Mouse (Mus musculus) induced T-regulatory cell, adult 2 months (primary cell): ENCODE results near the gene Stac.

Experiments used
- DNase-seq: peaks from one replicate; pipeline ENCODE4 v3.0.0-alpha.2; 2012; ENCODE audit warnings: low read depth

Stac gene

DNA sequence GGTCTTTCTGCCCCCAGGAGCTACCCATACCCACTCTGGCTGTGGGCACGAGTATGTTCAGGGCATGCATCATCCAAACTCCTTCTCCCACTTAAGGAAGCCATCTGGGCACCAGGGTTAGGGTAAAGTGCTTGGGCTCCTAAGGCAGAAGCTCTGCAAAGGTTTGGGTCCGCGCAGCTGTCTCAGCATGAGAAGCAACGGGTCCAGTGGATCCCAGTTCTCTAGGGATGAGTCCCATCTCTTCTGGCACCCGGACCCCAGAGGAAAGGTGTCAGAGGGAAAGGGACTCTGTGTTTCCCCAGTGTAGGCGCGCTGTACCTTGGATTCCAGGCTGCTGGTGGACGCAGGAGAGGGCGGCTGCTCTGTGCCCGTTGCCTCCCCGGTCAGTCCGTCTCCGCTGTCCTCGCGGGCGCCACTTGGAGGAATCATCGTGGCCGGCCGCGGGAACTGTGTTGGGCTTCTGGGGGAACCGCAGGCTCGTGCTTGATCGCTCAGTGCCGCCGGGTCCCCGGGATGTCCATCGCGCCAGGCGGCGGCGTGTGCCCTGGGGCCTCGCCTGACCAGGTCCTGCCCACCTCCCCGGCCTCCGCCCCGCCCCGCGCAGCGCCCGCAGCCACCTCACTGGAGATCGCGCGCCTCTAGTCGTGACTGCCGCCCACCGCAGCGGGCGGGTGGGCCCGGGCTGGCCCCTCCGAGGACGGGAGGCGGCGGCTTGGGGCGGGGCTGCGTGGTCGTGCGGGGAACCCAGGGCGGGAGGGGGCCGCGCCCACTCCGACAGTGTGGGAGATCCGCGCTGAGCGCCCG, at the start of gene Stac:
Gene Stac (minus strand): TSS at position 669 of the 804 bp plus-strand sequence.
- DNase-seq, result no peak

DNA sequence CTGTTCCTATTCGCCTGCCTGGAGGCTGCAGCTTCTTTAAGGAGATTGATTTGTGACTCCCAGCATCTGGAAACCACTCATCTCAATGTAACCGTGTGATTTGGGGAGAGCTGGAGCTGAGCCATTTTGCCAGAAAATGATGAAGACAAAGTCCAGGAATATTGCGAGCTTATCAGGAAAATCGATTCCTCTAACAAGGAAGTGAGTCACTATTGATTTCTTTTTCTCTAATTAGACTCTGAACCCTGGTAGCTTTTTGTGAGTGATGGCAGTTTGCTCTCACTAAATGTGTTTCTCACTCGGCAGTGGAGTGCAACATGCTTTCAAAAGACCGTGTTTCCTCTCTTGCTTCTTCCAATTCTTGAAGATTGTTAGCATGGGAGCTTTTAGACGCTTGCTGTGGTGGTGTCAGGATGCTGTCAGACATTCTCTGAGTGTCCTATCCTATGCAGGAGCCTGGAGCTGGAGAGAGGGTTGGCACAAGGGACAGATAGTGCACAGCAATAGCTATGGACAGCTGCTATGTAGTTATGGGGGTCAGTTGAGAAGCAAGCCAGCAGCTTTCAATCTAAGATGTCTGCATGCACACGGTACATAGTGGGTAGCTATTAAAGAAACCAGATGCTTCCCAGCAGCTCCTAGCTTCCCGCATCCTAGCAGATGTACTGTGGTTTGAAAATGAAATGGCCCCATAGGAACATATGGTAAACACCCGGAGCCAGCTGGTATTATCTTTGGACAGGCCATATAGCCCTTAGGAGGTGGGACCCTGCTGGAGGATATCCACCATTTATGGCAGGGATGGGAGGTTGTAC, 49.5 kb upstream of the Stac start:
- DNase-seq, result no peak

DNA sequence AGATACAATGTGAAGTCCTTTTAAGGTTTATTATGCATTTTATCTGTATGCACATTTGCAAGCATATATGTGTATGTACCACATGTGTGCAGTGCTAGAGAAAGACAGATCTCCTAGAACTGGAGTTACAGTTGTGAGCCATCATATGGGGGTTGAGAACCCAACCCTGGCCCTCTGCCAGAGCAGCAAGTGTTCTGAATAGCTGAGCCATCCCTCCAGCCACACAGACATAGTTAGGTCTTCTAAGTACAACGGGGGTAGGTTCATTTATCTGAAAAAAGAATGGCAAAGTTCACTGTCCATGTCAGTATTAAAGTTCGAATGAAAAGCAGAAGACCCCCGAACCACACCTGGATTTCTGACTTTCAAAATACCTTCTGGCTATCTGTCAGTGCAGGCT, 48.9 kb upstream of the Stac start:
- DNase-seq, result no peak

DNA sequence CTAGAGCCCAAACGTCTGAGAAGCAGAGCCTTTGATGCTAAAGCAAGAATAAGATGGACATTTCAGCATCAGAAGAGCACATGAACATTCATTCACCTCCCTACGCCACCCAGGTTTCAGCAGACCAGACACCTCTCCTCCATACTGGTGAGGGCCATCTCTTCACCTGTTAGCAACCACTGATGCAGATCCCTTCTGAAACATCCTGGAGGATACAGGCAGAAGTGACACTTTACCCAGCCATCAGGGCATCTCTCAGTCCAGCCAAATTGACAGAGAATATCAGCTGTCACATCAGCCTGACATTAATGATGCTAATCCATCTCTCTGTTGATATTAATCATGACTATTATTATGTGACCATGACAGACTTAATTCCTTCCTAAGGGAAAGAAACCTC, 47.6 kb upstream of the Stac start:
- no peak for DNase-seq

DNA sequence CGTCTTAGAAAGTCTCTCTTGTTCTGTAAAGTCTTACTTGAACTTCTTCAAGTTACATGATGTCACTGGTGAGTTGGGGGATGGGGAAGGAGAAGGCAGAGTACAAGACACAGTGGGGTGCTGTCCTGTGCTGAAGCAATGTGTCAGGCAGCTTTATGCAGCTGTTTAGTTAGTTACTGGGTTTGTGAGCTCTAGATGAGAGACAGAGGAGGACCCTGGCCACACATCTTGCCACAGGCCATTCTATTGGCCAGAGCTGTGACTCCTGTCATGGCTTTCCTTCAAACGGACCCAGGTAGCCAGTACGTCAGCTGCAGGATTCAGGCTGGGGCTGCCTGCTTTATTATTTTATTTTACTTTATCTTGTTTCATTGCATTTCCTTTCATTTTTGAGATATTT, 45.8 kb upstream of the Stac start:
- no peak for DNase-seq

DNA sequence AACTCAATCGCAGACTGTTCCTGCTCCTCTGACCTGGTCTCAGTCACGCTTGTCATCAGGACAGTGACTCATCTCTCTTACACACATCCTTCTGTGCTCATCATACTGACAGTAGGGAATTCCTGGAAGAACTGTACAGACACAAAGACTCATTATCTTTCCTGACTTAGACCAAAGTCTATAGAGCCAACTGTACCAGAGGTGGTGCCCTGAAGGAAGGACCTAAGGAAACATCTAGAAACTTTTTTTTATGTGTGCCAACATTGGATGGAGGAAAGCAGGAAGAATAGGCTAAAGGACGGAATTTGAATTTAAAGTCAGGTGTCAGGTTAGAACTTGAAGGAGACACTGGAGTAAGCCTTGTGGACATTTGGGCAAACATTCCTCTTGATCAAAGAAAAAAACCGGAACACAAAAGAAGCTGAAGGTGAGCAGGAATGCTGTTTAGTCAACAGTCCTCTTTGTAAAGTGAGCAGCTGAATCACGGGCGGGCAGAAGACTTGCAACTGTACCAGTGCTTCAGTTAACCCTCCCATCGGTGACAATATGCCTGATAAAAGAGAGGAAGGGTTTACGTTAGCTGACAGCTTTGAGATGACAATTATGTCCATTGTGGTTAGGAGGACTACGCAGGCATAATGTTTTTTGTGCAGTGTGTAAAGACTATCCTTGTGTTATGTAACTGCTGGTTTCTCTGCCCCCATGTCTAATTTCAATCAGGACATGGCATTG, 42.0 kb upstream of the Stac start:
- no peak for DNase-seq

DNA sequence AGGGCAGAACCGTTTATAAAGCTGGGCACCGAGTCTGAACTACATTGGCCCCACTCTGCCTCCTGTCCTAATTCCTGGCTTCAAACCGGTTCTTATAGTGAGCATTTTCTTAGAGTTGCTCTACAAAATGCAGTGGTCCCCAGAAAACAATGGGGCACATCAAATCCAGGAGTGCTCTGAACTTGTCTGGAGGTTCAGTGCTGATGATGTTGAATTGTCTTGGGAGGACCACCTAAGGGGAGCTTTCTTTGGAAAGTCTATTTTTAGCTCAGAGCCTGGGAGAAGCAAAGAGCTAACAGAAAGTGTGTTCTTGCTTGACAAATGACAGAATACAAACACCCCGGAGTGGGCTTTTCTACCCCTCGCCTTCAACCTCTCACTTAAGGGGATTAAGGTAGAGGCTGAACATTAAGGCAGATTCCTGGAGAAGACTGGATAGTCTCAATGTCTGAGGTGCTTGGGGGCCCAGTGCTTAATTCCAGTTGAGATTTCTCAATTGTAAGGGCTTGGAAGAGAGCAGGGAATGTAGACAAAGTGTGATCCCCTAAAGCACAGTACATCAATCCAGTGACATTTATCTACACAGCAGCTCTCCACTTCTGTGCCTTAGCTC, 34.9 kb upstream of the Stac start:
- no peak for DNase-seq

DNA sequence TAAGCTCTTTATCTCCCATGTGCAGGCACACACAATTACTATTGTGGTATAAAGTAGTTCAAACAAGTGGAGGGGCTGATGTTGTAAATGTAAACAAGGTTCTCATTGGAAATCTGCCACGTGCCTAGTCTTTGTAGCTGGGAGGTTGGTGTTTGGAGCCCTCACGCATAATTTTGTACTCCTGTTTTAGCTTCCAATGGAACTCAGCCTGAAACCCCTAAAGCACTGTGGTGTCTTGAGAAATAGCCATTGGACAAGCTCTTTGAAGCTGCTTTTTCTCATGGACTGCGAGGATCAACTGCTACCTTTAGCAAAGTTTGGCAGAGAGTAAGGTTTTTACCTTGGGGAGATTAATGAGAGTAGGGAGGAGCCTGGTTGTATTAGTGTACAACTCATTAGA, 24.3 kb upstream of the Stac start:
- no peak for DNase-seq

DNA sequence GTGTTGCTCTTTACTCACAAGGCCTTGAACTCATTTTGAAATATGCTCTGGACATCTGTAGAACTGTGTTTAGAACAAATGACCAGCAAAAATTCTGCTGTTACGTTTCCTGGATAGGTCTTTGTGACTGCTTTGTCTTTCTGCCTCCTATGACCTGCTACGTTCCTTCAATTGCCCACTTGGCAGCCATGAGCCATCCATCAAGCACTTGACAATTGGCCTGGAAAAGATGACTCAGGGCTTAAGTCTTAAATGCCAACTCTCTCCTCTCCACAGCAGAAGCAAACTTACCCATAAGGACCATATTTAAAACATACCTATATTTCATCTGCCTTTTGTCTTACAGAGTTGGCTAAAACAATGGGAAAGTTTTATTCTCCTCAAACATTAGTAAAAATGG, 10.0 kb upstream of the Stac start:
- DNase-seq, result no peak

DNA sequence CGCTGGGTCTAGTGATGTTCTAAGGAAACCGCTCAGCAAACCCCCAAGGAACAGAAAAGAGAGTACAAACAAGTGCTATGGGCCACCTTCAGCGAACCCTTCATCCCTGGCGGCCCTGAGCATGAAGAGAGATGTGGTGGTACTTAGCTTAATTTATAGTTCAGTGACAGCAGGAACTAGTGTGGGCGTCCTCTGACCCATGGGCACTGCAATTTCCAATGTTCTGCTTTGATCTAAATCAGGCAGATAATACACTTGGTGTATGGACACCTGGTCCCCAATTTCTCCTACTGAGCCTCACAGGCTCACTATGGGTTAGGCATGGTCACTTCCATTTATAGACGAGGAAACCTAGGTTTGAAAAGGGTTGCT, 322 bp upstream of the Stac start:
- DNase-seq, result no peak

DNA sequence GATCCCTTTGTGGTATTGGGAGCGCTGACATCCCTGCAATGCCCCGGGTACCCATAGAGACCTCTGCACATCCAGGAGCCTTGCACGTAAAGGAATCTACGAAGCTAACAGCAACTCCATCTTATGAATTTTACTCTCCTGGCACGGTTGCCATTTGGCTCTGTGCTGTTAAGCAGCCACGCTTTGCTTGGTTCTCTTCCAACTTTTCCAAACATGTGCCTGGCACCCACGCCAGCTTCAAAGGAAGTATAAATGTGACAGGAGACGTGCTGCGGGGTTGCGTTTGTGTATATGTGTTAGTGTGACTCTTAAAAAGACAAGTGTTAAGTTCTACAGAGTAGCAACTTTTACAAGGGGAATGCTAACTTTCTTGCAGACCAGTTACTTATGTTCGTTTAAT, 1.0 kb downstream of the Stac start:
- no peak for DNase-seq

DNA sequence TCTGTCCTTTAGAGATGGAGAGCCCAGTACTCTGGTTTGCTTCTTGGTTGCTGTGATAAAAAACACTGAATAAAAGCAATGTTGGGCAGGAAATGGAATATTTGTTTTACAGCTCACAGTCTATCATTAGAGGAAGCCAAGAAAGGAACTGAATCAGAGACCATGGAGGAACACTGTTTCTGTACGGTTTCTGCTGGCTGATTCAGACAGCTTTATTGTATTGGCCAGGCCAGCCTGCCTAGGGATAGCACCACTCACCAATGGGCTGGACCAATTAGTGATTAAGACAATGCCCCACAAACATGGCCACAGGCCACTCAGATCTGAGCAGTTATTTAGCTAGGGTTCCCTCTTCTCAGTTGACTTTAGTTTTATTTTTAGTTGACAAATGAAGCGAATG, 6.0 kb downstream of the Stac start:
- no peak for DNase-seq

DNA sequence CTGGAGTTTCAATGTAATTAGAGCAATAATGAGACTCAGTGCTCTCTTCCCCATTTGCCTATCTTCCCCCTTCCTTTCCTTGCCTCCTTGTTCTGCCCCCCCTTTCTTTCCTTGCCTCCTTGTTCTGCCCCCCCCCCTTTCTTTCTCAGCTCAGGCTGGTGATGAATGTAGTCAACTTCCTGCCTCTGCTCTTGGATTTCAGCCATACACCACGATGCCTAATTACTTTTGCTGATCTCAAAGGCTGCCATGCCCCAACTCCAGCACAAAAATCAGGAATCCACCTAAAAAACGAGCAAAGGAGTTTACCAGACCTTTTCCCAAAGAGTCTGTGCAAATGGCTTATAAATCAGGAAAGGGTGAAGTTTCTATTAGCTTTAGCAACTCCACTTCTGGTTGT, 10.6 kb downstream of the Stac start:
- DNase-seq, result no peak

DNA sequence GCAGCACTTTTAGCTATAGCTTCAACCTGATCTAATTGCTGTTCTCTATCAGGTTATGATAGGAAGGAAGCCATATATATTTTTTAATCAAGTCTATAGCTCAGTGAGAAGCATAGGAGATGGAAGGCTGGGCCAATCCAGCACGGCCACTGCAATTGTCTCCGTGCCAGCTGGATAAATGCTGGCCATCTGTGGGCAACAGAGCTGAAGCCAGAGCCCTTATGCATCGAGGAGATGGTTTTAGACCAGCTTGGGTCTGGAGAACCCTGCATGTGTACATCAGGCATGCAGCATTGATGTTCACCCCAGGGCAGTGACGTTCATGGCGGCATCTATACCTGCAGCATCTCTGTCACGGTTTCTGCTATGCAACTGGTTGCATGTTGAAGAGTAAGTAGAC, 20.3 kb downstream of the Stac start:
- DNase-seq, result no peak

DNA sequence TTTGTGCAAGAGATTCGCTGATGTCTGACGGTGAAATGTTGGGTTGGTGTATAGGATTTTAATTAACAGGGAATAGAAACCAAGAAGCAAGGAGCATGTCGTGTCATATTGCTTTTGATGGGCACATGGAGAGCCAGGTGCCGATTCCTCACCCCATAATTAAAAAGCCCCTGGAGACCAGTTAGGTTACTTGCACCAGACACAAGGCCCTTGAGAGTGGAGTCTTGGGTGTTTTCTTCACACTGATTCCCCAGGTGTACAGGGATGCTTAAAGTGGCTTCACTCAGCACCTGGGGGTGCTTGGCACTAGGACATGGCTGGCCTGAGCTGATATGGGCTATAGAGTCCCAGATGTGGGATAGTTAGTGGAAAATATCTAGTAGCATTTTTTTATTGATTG, 35.1 kb downstream of the Stac start:
- no peak for DNase-seq

DNA sequence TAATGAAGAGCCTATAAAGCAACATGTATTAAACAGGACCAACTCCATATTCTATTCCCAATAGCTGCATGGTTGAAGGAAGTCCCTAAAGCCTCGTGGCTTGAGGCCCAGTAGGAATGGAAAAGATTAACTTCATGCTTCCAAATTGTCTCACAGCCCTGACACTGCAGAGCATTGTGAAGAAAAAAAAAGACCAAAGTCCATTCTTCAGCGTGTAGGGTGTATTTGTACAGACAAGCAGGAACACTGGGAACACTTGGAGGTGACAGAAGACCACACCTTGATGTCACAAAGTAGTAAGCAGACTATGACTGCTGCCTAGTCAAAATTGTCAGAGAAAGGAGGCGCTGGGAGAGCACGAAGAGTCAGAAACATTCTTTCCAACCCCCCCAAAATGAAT, 45.9 kb downstream of the Stac start:
- no peak for DNase-seq

DNA sequence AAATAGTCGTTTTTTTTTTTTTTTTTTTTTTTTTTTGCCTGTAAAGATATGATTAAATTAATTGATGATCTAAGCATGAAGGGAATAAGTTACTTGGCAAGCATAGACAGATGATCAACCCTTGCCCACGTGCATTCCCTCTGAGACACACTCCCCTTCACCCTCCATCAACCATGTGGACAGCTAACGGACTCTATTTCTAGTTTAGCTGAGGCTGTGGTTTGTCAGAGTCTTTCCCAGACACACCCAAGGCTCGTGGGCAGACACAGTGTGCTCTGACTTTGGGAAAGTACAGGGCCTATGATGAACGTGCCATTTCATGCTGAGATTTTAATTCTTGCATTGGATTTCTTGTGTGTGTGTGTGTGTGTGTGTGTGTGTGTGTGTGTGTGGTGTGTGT, 46.8 kb downstream of the Stac start:
- no peak for DNase-seq

DNA sequence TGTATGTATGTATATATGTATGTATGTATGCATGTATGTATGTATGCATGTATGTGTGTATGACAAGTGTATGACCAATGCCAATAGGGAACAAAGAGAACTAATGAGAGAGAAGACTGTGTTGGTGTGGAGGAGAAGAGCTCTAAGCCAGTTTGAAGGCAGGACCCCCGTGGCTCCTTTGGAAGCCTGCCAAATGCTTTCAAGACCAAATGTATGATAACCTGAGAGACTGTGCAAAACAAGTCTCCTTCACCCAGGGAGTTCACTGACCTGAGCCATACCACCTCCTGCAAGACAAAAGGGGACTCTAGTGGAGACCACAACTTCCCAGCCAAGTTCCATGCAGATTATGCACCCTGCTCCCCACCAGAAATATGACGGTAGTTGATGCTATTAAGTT, 52.5 kb downstream of the Stac start:
- DNase-seq, result no peak

DNA sequence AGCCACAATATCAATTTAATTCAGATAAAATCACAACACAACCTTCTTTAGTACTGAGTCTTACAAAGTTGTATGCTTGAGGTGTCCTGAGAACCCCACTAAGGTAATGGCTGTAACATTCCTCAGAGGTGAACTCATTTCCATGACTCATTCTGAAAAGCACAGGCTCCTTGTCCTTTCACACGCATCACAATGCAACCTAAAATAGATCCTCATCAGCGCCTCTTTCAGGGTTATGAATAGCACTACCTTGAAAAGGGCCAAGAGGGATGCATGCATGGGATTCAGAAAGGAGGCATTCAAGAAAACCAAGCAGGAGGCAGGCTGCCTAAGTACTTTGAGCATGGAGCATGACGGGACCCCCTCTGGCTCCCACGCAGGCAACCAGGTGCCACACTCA, 57.3 kb downstream of the Stac start:
- no peak for DNase-seq

DNA sequence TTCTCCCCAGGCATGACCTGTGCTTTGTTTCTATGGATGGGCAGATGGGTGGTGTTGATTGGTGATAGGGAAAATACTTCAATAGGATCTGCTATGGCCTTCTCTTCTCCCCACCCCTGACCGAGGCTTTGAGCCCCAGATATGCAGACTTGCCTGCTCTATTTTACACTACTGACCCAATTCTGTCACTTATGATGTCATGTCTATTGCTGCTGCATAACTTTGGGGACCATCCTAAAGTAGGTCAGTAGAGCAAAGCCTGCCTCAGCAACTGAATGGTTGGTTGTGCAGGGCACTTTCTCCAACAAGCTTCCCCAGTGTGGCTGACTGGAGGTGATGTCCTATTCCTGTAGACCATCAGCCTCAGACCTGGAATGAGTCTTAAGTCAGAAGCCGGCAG, 69.0 kb downstream of the Stac start:
- no peak for DNase-seq

DNA sequence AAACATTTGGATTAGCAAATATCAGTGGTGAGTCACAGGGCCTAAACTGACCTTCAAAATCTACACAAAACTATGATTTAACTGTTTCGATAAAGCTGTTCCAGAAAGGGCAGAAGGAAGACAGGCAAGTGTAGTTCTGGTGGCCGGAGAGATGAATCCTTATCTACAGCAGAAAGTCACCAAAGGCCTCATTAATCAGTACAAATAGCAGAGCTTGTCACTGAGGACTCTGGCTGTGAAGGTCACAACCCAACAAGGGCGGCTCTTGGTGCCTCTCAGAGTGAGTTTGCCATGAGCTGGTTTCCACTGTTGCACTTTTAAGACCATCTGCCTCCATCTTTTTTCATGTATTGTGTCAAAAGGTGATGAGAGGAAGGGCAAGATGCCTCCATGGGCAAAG, 78.8 kb downstream of the Stac start:
- no peak for DNase-seq

DNA sequence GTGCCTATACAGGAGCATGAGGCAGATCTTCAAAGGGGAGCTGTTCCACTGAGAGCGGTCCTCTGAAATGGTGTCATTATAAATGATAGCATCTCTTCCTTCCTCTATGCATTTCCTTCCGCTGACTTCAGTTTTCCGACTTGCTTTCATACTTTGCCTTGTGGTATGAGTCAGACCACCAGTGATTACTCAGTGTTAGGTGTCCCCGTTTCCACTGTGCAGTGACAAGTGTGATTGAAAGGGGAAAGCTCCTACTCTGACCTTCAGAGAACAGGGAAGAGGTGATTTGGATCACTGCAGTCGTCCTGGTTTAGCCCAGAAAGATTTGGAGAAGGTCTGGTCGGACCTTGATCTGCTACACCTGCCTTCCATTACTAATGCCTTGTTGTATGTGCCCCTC, 81.4 kb downstream of the Stac start:
- peak; percentile 6 for DNase-seq

DNA sequence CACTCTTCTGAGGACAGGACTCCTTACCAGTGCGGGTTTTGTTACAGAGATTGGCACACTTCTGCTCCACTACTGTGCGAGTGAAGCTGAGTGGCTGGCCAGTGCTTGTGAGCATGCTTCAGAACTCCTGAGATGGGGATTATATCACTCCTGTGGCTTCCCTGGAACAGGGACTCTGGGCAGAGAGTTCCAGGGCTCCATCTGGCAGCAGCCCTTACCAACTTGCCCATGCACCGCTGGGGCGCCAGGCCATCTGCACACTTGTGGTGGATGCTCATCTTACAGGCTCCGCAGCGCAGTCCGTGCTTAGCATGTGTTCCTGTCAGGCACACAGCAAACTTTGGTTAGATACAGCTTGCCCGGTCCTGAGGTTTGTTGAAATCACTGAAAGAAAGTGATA, 83.5 kb downstream of the Stac start:
- no peak for DNase-seq
